Mouse (Mus musculus) cerebellum, postnatal 14 days (tissue): Measurements from ENCODE around the gene H2afy.

Source experiments
- DNase-seq, 2 experiments: peaks; one replicate each; pipeline ENCODE4 v3.0.0; 2021; ENCODE audit warnings: mixed read lengths in 2 of 2

Gene H2afy

DNA sequence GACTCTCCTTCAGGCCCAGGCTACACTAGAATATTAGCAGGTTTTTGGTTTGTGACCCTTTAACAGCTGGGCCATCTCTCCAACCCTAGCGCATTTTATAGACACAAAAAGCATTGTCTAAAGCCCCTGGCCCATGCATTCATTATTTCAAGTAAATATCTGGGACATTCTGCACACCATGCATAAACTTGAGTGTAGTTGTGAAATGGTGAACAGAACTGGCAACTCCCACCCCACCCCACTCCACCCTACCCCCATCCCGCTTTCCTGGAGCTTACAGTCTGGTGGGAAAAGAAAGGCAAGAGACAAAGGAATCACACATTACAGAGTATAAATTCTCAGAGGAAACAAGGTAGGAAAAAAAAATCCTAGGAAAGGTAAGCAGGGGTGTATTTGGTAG lies at the start of gene H2afy:
H2afy (minus strand) TSS at position 162 of the 400 bp plus-strand sequence.
- DNase-seq, result no peak

DNA sequence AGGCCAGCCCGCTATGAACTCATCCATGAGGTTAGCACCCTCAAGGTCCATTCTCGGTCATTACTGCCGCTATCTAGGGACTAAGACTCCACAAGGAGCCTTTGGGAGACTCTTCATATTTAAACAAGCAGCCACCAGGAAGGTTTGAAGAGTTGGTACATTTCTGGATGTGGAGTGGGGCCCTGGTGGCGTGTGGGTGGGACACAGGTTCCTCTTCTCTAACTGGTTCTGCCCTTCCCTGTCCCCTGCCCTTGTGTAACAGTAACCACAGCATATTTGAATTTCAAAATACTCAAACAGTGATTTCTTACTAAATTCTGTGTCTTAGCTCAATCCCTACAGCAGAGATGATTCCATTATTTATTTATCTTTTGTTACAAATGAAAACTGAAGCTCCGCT lies 47.5 kb upstream of the H2afy start:
- no peak for DNase-seq

DNA sequence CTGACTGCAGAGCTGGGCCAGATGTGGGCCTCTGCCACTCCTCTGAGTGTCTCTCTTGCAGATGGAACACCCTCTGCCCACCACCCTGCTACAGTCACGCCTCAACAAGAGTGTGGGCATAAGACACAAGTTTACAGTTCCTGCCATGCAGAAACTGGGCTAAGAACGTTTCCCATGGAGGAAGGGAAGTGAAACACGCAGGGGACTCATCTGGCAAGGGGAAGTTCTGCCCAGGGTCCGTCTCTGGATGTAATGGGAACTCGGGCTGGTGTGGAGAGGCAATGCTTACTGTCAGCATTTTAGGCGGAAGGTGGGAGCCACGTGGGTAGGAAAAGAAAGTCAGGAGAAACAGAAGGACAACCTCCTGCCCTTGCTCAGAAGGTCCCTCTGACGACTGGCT lies 45.3 kb upstream of the H2afy start:
- no peak for DNase-seq

DNA sequence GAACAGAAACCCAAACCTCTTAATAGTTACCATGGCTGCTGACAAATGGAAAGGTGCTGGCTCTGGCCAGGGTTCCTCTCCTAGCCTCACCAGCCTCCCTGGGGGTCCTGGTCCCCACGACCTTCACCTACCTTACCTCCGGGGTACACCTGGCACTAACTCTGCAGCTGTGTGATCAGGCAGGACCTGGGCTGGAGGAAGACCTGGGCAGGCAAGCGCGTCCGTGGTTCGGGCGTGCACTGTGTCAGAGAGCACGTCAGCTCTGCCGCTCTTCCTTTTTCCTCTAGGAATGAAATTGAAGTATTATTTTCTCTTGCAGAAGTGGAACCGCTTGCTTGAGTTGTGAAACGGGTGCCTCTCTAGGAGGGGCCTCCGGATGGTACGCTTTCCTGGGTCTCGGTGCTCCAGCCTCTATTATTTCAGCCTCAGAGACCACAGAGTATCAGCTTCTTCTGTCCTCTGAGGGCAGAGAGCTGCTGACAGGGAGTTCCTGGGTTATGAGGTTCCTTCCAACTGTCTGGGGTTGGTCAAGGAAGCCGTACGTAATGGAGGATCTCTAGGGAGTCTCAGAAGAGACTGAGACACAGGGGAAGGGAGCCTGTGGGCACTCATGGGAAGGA lies 42.4 kb upstream of the H2afy start, which contains the start of gene Tifab:
Tifab (minus strand) TSS at position 470 of the 620 bp plus-strand sequence.
- no peak for DNase-seq

DNA sequence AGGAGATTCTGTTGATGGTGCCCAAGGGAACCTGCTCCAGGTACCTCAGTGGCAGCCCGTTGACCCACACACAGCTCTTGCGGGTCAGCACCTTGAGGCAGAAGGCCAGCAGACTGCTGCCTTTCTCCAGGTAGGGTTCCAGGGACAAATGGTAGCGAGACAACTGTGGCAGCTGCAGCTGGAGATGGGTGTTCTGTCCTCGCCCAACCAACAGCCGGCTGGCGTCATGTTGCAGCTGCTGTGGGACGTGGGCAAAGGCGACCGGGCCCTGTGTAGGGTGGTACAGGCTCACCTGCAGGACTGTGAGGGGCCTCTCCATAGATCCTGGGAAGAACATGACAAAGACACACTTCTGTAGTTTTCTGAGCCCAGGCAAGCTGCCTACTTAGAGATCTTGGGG lies 40.1 kb upstream of the H2afy start:
- DNase-seq, result no peak

DNA sequence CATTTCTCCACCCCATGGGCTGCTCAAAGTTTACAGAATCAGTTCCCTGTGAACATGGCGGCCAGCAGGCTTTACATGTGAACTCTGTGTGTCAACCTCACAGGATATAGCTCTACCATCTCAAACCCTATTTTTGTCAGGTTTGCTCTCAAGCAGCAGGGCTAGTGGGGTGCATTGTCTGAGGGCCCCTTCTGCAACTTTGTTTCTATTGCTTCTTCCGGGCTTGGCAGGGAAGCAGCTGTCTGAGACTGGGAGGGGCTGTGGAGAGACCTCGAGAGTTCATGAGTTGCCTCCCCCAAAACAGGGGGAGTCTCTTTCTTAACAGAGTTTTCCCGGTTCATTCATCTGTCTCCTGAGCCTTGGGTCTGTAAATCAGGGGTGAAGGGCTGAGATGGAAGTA lies 39.7 kb upstream of the H2afy start:
- no peak for DNase-seq

DNA sequence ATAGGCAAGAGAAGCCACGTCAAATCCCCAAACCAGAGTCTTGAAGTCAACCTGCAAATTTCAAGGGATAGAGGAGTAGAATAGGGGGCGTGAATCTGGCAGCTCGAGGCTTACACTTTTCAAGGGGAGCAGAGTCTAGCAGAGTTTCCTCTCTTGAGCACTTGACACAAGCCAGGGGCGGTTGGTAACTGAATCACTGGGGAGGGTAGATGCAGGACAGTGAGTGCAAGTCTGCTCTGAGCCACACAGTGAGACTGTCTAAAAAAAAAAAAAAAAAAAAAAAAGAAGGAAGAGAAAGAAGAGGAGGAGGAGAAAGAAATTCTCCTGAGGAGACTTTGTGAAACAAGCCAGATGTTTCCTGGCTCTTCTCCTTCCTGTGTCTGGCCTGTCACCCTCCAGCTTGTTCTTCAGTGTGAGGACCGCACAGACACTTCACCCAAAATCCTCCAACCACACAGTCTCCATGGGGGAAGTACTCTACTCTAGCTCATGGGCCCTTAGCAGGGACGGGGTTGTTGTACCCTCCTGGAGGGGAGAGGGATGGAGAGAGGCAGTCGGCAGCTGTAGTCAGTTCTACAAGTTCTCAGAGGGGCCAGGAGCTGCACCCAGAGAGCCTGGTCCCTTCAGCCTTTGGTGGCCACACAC lies 36.9 kb upstream of the H2afy start:
- DNase-seq, result no peak

DNA sequence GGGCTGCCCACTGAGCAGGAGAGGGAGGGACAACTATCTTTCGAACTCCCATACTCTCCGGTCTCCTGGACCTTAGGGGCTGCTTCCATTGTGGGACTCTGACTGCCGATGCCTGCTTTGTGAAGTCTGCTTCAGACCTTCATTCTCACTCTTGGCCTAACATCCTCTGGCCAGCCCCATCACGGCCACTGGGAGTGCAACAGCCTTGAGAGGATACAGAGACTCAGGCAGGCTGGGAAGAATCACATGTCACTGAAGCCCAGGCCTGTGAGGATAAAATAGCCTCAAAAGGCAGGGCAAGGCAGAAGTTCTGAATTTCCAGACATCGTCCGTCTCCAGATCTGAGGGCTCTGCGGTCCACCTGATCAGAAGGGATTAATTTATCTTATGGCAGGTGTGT lies 35.9 kb upstream of the H2afy start:
- no peak for DNase-seq

DNA sequence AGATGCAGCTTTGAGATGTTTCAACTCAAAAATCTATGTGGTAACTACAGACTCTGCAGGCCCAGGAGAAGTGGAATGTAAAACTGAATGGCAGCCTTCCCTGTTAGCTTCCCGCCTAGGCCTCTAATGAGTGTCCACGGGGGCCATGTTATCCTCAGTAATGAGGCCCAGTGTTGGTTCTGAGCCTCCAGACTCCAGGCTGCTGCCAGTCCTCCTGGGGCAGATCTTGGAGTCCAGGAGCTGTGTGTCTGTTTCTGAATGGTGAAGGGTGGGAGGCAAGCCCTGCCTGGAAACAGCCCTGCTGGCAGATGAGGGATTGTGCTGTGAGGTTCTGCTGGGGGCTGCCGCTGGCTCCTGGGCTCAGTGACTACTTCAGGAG lies 32.2 kb upstream of the H2afy start:
- DNase-seq, result no peak

DNA sequence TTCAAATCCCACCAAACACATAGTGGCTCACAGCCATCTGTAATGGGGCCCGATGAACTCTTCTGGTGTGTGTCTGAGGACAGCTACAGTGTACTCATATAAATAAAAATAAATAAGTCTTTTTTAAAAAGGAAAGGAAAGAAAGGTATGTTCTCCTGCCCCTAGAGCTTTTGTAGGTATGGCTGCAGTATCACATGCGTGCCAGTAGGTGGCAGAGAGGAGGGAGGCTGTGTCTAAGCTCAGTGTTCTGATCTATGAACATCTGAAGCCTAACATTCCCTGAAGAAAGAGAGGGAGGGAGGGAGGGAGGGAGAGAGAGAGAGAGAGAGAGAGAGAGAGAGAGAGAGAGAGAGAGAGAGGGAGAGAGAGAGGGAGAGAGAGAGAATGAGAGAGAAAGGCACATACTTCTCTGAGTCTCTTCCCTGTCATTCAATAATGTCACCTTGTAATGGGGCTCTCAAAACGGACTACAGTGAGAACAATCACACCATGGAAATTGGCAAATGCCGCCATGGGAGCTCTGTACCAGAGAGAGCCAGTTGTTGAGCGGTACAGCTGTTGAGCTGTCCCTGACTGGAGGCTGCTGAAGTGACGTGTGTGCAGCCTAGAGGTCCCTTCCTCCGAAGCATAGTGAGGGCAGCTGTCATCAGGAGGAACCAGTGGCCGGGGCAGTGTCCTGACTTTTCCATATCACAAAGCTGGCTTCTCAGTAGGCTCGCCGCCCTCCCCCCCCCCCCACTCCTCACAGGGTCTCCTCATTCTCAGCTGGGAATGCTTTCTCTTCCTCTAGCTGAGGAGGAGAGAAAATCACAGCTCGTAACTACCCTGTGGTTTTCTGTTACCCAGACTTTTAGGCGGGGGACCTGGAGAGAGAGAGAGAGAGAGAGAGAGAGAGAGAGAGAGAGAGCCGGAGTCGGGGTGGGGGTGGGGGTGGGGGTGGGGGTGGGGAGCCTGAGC lies 31.6 kb upstream of the H2afy start:
- DNase-seq, result peak; percentile 31 to 51

DNA sequence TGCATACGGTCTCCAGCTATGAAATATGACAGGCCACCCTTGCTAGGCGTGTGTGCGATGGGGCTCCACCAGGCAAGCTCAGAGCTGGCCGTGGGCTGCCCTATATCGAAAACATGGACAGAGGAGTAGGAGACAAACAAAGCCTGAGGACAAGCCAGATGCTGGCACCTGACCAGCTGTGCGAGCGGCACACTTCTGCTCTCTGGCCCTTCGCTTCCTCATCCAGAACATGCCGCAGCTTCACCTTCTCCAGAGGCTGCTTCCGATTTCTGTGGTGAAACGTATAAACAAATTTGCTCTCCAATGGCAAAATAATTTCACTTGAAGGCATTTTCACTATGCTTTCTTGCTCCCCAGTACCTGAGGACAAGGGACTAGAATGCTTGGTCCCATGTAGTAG lies 29.4 kb upstream of the H2afy start:
- no peak for DNase-seq

DNA sequence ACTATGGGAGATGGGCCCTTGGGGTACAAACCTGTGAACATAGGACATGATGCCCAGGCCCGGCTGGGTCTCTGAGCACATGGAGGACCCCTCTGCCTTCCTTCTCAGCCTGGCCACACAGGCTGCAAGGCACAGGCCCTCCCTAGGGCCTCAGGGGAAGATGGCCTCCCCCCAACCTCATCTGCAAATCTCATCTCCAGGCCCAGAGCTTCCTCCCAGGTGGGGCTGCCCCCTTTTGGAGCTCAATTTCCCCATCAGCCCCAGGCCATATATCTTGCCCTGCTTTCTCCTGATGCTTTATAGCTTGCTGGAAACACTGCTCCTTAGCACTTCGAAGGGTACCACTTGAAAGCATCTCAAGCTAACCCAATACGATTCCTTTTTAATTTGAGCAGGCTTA lies 28.2 kb upstream of the H2afy start:
- no peak for DNase-seq

DNA sequence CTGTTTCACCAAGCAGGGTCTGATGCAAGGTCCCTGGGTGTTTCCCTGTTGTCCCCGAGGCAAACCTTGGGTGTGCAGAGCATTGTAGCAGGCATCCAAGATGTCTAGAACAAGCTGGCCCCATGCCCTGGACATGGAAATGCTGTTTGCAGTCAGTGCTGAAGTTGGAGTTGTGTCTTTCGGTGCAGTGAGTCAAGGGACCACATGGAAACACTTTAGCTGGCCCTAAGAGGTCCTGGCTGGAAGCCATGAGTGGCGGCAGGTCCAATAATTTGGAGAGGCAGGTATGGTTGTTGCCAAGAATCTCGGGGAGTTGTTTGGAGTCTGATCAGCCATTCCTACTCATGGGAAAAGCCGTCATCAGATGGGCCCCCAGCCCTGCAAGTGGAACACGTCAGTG lies 27.6 kb upstream of the H2afy start:
- DNase-seq, result peak; percentile 56 to 61

DNA sequence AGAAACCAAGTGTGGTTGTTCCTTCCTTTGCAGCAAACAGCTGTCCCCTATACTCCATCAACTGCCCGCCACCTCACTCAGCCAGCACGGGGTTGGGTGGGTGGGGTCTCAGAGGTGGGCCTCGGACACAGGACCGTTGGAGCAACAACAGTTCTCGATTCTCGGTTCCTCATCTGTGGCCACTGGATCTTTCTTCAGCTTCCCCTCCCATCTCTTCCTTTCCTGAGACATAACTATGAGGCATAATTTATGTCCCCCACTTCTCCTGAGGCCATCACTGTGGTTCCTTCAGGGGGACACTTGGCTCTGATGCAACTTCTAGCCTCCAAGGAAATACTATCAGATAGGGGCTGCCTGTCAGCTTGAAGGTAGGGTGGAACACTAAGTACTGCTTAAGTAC lies 26.7 kb upstream of the H2afy start:
- DNase-seq, result no peak

DNA sequence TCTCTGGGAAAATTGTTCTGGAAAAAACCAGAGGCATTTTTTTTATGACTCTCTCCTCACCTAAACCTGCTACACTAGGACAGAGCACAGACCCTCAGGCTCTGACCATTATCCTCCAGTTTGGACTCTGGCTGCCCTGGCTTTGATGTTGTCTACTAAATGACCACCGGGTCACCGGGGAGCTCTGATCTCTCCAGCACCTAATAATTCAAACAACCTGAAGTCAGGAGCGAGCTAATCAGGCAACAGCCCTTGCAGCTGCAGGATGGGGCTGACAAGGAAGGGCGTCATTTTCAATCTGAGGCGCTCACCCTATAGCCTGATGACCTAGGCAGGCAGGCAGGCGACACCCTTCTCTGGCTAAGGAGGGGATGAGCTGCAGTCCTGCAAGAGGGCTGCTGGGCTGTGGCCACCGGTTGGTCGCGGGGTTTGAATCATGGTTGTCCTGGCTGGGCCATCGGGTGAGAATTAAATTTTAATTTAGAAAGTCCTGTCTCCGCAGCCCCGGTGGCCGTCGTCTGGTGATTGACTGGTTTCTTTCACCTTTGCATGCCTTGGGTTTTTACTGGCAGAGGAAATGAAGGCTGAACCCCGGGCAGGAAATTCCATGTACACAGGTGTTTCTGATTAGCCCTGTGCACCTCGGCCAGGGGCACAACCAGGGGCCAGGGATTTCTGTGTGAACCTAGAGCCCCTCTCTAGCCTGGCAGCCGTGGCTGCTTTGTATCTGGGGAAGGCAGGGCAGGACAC lies 23.6 kb upstream of the H2afy start:
- DNase-seq, result no peak

DNA sequence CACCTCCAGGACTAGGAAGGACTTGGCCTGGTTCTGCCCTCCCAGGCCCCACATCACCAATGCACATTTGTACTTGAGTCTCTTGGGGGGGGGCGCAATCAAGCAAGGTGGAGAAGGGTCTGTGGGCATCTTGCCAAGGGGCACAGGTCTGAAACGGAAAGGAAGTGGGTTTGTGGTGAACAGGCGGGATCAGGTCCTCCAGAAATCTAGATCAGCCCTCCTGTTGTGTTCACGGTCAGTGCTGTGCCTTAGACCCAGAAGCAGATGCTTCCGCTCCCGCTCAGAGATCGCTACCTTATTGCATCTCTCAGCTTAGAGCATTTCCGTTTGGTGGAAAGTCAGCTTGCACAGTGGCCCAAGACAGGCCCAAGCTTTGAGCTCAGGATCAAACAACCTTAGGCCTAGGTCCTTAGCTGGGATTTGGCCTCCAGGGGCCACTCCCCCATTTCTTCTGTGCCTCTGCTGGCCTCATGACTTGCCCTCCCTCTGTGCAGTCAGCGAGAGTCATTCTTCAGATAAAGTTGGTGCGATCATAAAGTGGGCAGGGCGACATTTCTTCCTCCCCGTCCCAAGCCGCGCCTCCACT lies 22.9 kb upstream of the H2afy start:
- peak in 1 of 2 experiments; percentile 37 for DNase-seq

DNA sequence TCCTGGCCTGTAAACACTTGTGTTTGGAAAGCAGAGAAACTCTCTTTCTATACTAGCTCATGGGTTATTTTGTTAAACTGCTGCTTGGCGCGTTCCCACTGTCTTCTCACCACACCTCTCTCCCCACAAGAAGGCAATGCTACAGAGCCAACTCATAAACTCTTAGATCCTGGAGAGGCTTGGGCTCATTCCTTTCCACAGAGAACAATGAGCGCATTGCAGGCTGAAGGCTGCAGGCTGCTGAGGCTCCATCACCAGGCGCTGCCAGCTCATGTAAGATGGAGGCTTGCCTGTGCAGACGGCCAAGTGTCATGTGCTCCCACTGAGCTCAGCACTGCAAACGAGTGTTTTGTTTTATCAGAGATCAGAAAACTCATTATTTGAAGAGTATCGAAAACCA lies 19.5 kb upstream of the H2afy start:
- no peak for DNase-seq

DNA sequence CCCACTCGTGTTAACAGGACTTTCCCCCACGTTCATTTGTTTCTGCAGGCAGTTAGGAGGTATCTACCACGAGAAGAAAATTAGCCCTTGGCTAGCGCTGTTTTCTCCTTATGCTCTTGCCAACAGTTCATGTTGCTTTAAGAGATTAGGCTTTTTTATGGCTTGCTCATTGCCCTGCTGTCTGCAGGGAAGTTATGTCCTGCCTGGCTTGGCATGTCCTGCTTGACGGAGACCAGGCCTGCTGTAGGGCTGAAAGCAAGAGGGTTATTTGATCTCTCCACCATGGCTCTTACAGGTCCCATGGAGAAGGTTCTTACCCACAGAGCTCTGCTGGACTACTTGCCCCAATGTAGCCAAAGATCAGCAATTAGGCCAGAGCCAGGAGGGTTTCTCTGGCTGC lies 18.9 kb upstream of the H2afy start:
- peak in 1 of 2 experiments; percentile 27 for DNase-seq

DNA sequence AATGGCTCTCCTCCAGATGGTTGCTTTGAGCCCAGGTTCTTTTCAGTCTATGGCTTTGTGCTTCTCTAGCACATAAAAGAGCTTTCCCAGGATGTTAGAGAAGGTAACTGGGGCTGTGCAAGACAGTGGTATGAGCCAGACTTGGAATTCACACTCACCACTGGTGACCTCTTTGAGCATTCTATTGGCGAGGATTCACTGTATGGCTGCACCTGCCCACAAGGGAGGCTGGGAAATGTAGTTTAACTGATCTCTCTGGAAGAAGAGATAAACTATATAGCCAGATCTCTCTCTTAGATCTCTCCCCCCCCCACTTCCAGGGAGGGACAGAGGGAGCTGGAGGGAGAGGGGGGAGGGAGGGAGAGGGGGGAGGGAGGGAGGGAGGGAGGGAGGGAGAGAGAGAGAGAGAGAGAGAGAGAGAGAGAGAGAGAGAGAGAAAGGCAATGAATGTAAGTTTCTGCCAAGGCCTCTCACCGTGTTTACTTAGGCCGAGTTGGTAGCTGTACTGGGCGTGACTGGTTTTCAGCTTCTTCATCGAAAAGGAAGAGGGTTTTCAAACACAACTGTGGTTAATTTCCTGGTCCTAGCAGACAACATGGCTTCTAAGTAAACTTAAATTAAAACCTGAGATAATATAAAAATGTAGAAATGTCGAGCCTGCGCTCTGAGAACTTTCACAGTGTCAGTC lies 16.8 kb upstream of the H2afy start:
- no peak for DNase-seq

DNA sequence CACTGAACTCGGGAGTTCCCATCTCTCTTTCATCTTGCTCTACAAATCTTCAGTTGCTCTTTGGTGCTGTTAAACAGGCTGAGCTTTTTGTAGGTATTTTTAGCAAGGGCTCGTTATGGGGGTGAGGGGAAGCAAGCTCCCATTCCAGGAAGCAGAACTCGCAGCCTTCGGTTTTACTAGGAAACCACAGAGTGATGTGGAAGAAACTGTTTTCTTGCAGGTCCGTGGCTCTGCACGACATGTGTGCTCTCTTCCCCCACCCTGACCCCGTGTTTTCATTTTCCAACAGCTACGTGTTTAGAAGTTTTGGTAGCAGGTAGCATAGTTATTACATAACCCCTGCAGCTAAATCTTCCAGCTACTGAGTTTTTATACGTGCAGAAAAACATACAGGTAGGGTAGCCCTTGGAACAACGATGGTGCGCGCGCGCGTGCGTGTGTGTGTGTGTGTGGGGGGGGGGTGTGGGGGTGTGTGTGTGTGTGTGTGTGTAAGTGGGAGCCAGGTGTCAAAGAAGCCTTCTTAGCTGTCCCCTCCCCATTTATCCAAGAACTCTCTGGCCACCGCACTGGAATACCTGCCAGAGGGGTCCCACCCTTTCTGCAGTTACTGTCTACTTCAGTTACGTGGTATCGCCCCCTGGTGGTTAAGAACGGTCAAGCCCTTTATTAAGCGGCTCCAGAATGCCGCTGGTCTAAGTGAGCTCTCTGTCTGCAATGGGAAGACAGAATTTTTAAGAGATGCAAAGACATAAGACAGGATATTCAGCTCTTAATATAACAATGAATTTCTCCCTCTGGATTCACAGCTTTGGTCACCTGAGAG lies 15.5 kb upstream of the H2afy start:
- DNase-seq, result peak; percentile 78 to 86

DNA sequence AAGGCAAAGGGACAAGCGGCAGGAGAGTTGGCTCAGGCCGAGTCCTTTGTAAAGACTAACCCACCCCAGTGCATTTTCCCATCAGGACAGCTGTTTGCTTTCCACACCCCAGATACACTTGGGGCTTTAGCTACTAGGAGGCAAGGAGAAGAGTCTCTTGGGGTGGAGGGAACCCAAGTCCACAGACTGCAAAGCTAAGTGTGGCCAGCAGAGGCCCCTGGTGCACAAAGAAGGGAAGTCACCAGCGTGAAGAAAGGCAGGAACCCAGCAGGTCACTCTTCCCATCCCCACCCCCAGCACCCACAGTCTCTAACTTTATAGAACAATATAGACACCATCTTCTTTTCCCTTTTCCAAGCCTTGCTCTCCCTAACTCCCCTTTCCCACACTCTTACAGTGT lies 9.4 kb upstream of the H2afy start:
- no peak for DNase-seq
